Mouse (Mus musculus) CD4-positive helper T cell, adult 2 months (primary cell): ENCODE results near the gene Rnf43.

Source experiments
- DNase-seq: peaks from one replicate; pipeline ENCODE4 v3.0.0-alpha.2; 2012; ENCODE audit warnings: low read depth, missing footprints, low spot score

Rnf43 gene

DNA sequence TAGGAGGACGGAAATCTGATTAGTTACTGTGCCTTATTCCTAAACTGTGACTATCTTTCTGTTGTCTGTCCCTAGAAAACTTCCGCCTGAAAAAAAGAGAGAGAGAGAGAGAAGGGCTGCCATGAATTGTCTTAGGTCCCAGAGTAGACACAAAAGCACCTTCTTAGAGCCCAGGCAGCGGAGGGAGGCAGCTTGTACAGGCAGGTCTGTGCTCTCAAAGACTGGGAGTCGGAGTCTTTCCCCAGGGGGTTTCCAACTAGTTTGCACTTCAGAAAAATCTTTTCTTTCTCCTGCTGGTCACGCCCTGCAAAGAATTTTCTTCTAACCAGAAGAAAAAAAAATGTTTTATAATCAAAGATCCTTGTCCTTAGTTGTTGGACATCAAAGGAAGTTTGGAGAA lies 15.2 kb downstream of the Rnf43 start:
- DNase-seq, result no peak

DNA sequence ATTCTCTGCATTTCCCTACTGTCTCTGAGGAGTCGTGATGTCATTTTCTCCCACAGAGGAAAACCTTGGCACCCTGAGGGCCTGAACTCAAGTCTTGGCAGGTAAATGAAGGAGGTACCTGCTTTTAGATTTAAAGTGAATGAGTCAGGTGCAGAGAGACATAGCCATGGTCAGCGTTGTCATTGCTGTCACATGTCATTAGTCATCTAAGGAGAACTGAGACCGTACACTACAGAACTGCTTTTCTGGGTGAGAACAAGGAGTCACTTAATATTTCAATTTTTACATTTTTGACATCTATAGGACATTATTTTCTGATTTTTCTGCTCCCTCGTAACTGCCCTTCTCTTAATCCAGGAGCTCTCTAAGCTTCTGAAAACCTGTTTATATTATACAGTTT lies 16.0 kb downstream of the Rnf43 start:
- no peak for DNase-seq

DNA sequence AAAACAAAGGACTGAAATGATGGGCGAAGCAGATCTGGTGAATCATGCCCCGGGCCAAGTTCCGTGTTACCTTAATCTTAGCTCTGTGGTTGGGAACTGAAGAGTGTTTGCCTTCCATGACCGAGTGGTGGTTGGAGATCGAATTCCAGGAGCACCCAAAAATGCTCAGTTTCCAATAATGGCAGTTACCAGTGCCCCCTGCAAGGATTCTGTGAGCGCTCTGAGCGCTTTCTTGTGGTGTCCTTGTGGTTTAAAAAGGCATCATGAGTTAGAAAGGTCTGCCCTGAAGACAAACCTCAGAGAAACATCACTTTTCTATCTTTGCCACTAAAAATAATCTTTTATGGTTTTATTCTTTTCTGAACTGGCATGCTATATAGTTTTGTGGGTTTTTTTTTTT lies 16.5 kb downstream of the Rnf43 start:
- peak; percentile 60 for DNase-seq

DNA sequence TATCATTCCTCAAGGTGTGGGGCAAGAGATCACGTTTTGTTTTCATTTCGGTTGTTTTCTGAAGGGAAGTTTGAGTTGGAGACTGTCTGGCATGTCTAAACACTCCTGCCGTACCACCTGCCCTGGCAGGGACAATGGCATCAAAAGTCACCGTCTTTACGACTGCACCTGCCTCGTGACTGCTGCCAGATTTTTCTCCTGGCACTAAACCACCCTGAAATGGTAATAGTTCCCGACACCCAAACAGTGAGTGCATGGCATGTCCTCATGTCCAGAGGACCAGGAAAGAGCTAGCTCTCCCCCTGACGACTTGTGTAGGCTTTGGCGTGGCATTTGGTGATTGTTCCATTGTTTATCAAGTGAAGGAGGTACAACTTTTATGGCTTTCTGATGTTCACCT lies 18.3 kb downstream of the Rnf43 start:
- DNase-seq, result no peak

DNA sequence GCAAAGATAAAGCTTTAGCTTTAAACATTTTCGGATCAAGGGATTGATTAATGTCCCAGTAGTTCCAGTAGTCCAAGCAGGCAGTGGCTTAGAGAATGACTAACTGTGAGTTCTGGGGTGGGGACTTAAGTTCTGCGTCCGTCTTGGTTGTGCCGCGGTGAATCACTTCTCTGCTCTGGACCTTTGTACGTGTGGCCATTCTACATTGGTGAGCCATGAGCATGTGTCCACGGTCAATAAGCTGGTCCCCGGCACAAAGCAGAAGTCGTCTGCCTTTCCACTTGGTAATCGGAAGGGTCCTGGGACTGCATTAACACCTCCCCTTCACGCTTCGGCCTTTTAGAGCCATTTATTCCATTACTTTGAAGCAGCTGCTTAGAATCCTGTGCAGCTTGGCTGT lies 19.6 kb downstream of the Rnf43 start:
- DNase-seq, result no peak

DNA sequence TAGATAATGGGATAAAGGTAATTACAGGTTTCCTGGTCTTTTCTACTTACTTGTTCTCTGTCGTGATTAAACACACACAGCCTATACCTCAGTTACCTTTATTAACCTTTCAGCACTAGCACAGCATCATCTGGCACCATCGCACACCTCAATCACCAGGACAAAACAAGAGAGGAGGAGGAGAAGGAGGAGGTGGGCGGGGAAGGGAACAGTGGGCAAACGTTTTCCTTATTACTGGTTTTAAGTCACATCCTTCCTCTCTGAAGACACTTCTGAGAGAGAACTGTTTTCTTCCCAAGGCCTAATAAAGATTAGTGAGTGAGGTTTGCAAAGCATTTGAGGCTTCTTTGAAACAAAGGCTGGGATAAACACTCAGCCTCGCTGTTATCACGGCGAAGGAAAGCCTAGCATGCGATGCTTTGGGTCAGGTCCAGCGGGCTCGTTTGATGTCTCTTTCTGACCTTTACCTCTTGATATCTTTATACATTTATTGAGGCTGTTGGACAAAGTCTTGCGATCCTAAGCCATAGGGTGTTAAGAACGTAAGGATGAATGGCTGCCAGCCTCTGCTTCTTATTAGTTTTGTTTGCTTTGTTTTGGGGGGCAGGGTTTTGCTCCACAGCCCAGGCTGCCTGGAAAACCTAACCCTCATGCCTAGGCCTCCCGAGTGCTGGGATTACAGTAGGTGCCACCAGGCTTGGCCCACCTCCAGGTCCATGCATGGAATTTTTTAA lies 20.5 kb downstream of the Rnf43 start:
- no peak for DNase-seq

DNA sequence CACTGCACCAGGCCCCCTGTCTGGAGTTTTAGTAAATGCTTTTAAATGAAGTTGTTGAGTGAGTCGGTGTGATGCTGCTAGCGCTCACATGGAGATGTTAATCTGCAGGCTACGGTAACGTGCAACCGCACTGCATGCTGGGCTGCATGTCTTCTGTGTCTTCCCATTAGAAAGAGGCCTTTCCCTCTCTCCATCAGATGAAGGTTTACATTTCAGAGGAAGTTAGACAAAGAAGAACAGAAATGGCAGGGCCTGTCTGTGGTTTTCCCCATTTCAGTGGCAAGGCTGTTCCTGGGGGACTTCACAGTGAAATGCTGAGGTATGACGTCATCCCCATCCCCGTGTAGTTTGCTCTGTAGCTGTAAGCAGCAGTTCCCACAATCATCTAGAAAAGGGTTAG lies 23.9 kb downstream of the Rnf43 start:
- DNase-seq, result peak; percentile 34

DNA sequence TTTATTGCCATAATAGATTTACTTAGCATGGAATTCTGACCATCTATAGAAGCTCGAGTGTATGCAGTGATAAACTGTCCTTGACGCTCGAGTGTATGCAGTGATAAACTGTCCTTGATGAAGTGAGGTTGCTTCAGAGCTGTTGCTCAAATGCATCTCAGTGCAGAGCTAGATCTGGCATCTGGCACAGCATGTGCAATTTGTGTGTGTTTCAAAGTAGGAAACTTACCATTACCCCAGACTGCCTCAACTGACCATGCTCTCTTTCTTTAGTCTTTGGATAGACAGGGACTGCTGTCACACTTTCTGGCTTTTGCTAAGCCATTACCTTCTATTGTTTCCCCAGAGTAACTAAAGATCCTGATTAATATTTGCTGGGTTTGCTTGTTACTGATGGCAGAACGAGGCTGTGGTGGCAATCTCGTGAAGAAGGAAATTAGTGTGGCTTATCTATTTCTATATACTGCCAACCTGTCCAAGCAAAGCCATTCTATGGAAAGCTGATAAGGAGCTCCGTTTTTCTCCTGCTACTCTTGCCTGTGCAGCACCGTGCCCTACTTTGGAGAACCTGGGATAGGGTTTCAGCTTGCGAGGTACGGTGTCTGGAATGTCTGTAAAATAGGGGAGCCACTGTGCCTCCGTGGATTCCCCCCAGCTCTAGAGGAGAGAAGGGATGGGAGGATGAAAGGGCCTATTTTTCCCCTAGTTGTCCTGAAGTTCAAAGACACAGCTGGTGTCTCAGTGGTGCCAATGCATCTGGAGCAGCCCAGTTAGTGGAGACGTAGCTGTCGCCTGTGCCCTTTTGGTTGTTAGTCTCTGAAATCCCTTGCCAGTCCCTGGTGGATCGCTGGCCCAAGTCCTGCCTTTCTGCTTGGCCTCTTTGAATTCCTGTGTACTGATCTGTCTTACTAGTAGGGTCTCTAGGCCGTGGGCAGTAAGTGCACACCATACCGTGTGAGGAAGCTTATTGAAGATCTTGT lies 25.0 kb downstream of the Rnf43 start:
- DNase-seq, result no peak

DNA sequence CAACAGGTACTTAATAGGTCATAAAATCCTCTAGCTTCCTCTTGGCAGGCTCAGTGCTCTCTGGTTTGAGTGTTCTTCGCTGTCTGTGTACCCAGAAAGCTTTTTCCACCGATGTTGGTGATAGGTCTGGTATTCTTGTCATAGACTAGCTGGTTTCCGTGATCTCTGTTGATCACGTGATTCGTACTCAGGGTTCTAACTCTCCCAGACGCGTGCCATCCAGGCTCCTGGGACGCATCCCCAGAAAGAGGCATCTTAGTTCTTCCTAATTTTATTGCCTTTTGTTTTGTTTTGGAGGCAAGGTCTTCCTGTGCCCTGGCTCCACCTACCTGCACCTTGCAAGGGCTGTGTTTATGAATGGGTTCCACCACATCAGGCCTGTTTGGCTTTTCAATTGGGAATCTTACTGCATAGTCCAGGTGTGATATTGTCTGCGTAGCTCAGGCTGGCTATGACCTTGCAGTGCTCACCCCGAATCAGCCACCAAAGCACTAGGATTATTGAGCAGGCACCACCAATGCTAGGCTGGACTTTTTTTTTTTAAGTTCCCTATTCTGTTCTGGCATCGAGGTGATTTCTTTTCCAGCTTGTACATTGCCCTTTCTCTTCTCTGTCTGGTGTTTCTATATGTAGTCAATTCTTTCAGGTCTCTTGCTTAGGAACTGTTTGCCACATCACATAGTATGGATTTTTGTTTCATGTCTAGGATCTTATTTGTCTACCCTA lies 26.1 kb downstream of the Rnf43 start:
- DNase-seq, result no peak

DNA sequence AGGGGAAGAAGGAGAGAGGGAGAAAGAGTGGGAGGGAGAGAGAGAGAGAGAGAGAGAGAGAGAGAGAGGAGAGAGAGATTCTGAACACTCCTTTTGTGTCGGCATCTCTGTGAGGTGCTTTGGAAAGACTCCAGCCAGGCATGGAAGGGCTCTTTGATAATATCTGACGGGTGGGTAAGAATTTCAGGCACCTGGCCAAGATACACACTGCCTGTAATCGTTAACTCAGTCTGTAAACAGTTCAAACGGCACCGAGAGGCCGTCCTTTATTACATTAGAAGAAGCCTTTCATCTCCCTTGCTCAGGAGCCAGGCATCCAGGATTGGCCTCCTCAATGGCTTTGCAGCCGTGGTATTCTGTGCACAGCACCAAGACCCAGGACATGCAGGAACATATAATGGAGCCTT lies 26.9 kb downstream of the Rnf43 start:
- DNase-seq, result no peak

DNA sequence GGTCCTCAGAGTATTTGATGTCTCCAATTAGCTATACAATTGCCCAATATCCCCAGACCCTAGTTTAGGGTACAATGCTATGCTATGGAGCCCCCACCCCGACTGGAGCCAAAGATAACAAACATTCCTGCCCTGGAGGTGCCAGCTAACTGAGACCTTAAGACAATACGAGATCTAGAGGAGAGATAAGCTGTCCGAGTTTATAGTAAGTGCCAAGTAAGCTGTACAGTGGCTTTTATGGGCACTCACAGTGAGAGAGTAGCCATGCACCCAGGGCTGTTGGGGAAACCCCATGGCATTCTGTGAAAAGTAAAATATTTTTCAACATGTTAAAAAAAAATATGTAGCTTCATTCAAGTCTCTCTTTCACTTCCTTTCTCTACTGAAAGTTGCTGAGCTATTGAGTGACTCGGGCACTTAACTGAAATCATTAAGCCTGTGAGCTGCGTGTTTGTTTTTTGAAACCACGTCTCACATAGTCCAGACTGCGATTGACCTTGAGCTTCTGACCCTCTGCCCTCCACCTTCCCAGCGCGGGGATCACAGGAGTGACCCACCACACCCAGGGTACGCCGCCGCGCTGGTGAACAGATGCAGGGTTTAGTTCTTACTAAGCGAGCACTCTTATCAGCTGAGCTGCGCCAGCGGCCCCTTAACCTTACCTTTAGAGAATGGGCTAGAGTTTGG lies 27.7 kb downstream of the Rnf43 start:
- DNase-seq, result peak; percentile 32

DNA sequence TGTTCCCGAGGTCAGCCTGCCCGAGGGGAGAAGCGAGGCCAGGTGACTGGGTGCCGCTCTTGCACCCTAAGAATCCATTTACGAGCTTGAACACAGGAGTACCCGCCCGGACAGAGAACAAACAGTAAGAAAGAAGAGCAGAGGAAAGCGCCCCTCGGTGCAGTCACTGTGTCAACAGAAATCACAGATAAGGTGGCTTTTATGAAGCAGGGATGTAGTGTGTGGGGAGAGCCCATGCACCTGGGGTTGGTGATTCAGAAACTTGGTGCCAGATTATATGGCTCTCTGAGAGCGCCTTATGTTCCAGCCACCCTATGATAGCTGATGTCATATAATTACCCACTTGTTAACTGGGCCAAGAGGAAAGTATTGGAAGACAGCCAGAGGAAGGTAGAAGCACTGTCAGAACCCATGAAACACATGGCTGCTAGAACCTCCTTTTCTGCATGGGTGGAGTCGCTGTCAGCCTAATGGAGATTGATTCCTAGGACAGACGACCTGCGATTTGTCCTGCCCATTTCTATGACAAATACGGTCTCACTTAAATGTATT lies 34.7 kb downstream of the Rnf43 start:
- no peak for DNase-seq

DNA sequence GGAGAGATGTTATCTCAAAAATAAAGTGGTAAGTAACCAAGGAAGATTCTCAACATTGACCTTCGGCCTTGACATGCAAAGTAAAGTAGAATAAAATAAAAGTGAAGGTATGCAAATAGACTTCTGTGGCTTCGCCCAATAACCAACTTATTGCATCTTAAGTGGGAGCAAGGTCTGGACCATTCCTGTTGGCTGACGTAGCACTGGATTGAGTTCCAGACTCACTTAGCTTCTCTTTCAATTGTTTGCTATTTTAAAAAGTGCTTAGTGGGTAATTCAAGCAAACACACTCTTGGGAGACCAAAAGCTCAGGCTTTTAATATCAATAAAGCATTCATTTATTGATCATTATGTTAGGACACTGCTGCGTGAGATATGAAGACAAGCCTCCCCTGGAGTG lies 35.6 kb downstream of the Rnf43 start:
- DNase-seq, result no peak

DNA sequence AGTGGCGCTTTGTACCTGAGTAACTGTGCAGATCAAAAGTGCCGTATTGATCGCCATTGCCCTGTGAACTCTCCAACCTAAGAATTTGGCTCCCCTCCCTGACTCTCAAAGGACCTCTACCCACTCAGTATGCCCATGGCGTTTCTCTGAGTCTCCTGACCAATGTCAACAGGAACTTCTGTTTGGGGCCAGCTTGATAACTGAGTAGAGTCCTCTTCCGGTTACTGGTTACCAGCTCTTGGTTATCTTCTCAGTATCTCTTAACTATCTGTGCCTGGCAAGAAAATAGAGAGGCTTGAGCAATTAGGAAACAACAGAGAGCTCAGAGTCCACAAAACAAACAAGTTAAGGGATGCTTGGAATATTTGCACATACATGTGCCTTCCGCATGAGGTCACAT lies 38.6 kb downstream of the Rnf43 start:
- DNase-seq, result no peak

DNA sequence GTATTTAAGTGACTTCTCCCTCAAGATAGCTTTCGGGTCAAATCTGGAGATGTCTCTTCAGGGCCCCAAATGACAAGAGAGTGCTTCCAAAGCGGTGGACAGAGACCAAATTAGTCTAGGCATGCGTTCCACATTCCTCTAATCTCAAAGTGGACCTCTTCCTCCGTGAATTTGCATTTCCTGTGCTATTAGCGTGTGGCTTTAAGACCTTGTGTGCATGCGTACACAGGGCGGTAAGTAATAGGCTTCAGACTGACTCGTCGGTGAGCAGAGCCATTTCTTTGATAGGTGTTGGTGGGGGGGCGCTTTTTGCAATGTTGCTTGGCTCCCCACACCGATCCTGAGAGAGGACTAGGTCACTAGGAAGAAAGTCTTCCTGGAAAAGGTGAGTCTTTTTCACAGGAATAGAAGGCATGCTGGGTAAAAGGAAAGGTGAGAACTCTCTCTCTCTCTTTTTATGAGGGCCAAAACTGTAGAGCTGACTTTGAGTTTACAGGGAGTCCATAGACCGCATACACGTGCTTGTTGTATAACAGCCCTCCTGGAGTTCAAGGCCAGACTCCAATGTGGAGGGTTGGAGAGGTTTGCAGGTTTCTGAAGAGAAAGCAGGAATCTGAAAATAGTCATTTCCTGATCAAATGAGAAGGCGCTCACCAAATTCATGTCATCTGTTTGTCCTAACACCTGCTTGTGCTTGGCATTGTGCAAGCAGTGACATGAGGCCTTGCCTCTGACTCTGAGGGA lies 39.5 kb downstream of the Rnf43 start:
- no peak for DNase-seq

DNA sequence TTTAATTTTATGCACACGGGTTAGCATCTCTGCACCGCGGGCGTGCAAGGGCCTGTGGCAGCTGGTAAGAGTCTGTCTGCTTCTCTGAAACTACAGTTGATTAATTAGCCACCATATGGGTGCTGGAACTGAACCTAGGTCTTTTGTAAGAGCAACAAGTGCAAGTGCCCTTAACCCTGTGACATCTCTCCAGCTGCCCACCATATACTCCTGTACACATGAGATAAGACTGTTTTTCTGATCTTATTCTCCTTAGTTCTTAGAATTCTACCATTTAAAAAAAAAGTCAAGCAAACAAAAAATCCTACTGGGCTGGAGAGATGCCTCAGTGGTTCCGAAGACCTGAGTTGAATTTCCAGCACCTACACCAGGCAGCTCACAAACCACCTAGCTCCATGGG lies 41.1 kb downstream of the Rnf43 start:
- DNase-seq, result no peak

DNA sequence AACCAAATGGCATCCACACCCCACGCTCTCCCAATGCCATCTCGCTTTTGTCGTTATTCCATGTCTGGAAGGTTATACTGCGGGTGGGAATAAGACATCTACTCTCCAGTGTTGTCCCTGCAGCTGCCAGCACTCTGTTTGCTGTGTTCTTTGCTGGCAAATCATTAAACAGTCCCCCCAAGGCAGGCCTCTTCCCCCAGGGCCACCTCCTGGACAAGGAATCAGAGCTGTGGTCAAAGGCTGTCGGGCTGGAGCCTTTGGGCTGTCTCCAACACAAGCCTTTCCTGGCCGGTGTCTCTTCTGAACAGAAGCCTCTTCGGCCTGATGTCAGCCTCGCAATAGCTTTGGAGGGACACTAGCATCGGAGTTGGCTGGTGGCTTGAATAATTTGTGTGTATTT lies 41.8 kb downstream of the Rnf43 start:
- DNase-seq, result no peak

DNA sequence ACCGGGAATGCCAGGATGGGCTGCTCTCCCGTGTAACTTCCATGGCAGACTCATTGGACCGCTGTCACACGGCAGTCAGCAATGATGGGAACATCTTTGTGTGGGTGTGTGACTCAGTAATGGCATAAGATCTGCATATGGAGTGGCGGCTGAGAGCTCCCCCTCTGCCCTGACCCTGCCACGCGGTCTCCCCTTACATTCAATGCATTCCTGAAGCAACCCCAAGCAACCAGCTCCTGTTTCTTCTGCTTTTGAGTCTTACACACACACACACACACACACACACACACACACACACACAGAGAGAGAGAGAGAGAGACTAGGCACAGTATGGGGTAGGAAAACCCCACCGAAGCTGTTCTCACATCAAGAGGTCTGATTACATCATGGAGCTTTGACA lies 45.0 kb downstream of the Rnf43 start:
- no peak for DNase-seq

DNA sequence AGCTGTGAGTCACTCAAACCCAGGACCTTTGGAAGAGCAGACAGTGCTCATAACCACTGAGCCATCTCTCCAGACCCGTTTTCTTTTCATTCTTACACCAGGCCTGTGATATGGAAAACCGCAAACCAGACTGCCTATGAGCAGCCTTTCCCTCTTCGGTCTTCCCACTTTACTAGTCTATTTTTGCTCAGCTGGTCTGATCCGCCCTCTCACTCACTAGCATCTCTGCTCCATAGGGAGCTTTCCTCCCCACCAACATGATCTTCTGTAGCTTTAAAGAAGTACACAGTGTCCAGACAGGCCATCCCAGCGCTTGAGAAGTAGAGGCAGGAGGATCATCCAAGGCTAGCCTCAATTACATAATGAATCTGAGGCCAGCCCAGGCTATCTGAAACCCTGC lies 46.5 kb downstream of the Rnf43 start:
- DNase-seq, result no peak

DNA sequence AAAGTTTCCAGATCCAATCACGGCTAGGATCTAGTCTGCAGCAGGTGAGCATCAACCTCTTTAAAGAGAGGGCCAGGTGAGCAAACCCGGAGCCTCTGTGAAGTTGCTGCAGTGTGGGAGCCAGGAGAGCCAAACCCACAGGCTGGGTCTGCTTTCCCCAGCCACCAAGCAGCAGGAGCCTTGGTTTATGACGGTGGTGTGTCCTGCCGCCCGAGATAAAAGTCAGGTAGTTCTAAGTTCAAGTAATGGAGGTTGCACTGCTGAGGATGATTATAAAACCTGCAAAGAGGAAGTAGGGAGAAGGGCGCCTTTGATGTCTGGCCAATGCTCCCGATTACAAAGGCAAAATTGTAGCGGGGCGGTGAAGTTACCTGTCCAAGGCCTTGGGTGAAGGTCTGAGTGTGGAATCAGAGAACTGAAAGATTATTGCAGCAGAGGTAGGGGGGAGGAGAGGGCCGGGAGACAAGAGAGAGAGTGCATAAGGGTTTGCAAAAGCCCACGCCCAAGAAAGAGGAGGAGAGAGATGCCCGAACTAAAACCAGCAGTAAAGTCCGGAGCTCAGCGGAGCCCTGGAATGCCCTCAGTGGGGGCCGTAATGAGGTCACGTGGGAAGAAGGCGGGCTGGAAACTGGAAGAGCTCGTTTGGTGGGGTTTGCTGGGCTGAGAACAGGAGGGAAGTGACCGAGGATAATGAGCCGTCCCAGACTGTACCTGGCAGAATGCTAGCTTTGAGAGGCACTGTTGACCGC lies 47.2 kb downstream of the Rnf43 start:
- DNase-seq, result no peak
